Mouse (Mus musculus): ENCODE results near the gene Pdzk1.

GRCm38 (mm10) chr3:96788506-96788905, 40.6 kb upstream of the Pdzk1 start:
- no peak for TF ChIP-seq CTCF (IDR thresholded peaks at IDR 0.05; ENCODE audit: borderline replicate concordance, insufficient read depth, low read depth, low read length)
- TF ChIP-seq POLR2A (IDR thresholded peaks at IDR 0.05; ENCODE audit: borderline replicate concordance, insufficient read depth, low read length), result no peak

Measured in cerebellum, adult 2 months (tissue).